Mouse (Mus musculus): ENCODE measurements around the gene Vps33b. TPM values are rescaled to one million over a fixed set of nuclear protein-coding genes. Genes with fewer than 3 reads are reported as not detected.
A peak's percentile ranks its signal among the peaks of the same experiment; 100 is the strongest.

Vps33b gene
- polyA plus RNA-seq, 1 experiment from 2014 or later = 15.1 TPM

DNA sequence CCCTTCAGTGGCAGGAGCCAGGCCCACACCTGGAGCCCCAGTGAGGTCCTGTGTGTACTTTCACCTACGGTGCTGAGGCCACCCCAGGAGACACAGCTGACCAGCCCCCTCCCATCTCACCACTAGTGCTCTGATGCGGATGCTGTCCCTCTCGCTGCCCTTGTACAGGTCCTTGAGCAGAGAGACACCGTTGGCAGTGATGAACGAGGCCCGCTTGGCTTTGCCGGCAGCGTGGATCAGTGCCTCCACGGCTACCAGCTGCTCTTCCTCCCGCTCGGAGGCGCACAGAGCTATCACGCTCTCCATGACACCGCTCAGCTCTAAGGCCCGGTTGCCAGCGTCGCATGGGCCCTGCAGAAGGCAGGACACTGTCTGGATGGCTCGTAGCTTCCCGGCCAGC is 62.0 kb downstream of the Vps33b start:
- Histone ChIP-seq H3K27ac (ENCODE audit: low read depth, low read length) (no peak overlapping the region), H3K9ac (ENCODE audit: low read length) (no peak overlapping the region), H3K9me3 (ENCODE audit: control insufficient read depth, low read length) (no peaks in the 10 kb centered on the region), H3K4me1 (ENCODE audit: control insufficient read depth, insufficient read depth, low read length) (no peaks in the 10 kb centered on the region), H3K4me2 (ENCODE audit: low read depth) (no peak overlapping the region), H3K36me3 (ENCODE audit: control insufficient read depth, insufficient read depth, low read length) (peaks cover 51% of the 10 kb centered on the region), H3K27me3 (ENCODE audit: control insufficient read depth, insufficient read depth, low read length) (no peaks in the 10 kb centered on the region), H3K4me3 (ENCODE audit: low read depth, low read length) (no peak overlapping the region)
- WGBS = 95% methylated on average over 19 of the region's 19 CpGs
- ATAC-seq (ENCODE audit: insufficient read depth, low FRiP score, low TSS enrichment) (no peak), DNase-seq (ENCODE audit: low spot score) (no peak)

DNA sequence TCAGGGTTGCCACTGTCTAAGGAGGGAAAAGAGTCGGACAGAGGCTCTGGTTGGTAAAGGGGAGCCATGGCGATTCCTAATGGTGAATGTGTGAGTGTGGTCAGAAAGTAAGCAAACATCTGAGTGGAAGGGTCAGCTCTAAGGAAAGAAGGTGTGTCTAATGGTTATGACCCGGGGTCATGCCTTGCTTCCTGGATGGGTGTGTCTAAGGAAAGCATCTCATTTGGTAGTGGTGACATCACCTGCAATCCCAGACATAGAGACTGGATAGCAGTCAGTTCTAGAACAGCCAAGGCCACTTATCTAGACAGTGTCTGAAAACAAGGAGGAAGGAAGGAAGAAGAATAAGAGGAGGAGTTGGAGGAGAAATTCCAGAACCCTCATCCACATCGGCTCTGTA is 65.4 kb downstream of the Vps33b start:
- H3K27me3 ChIP-seq (ENCODE audit: control insufficient read depth, insufficient read depth, low read length) = no peaks in the 10 kb centered on the region
- peaks cover 41% of the 10 kb centered on the region for H3K36me3 ChIP-seq (ENCODE audit: control insufficient read depth, insufficient read depth, low read length)
- ATAC-seq (ENCODE audit: insufficient read depth, low FRiP score, low TSS enrichment) = no peak
- peaks cover 6% of the 10 kb centered on the region for H3K4me1 ChIP-seq (ENCODE audit: control insufficient read depth, insufficient read depth, low read length)
- WGBS = 90% methylated on average over 4 of the region's 4 CpGs
- H3K9ac ChIP-seq (ENCODE audit: low read length) = no peak overlapping the region
- DNase-seq (ENCODE audit: low spot score) = no peak
- H3K4me3 ChIP-seq (ENCODE audit: low read depth, low read length) = no peak overlapping the region
- H3K27ac ChIP-seq (ENCODE audit: low read depth, low read length) = no peak overlapping the region
- H3K4me2 ChIP-seq (ENCODE audit: low read depth) = no peak overlapping the region
- H3K9me3 ChIP-seq (ENCODE audit: control insufficient read depth, low read length) = no peaks in the 10 kb centered on the region

DNA sequence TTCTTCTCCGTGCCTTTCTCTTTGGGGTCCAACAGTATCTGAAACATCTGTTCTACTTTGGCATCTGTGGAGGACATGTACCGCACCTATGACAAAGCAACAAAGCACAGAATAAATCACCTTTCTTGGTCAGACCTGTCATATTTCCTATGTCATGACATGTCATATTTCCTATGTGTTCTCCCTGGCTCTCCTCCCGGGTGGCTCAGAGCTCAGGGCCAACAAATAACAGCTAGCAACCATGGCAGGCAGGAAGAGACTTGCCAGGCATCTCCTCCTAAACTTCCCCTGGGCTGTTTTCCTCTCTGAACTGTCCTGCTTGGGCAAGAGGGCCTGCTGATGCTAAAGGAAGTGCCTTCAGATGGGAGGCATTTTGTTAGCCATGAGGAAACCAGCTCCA is 67.5 kb downstream of the Vps33b start:
- Histone ChIP-seq H3K27ac (ENCODE audit: low read depth, low read length) (no peak overlapping the region), H3K36me3 (ENCODE audit: control insufficient read depth, insufficient read depth, low read length) (peaks cover 35% of the 10 kb centered on the region), H3K27me3 (ENCODE audit: control insufficient read depth, insufficient read depth, low read length) (no peaks in the 10 kb centered on the region), H3K4me3 (ENCODE audit: low read depth, low read length) (no peak overlapping the region), H3K4me1 (ENCODE audit: control insufficient read depth, insufficient read depth, low read length) (peaks cover 8% of the 10 kb centered on the region), H3K9ac (ENCODE audit: low read length) (no peak overlapping the region), H3K9me3 (ENCODE audit: control insufficient read depth, low read length) (no peaks in the 10 kb centered on the region), H3K4me2 (ENCODE audit: low read depth) (no peak overlapping the region)
- 93% methylated on average over 3 of the region's 3 CpGs for WGBS
- ATAC-seq (ENCODE audit: insufficient read depth, low FRiP score, low TSS enrichment) = no peak
- DNase-seq (ENCODE audit: low spot score) = no peak

DNA sequence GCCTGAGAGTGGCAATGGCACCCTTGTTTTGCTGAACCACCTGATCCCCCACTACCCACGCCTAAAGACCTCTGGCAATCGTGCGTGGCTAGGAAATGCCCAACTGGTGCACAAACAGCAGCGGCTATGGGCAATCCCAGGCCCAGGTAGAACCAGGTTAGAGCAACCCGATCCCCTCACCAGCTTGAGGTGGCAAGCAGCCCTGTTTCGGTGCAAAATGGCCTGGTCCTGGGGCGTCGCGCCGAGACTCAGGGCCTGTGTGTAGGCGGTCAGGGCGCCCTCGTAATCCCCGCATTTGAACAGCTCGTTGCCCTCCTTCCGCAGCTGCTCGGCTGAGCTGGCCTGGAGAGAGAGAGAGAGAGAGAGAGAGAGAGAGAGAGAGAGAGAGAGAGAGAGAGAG is 69.9 kb downstream of the Vps33b start:
- DNase-seq (ENCODE audit: low spot score) = peak; percentile 30
- 10% methylated on average over 15 of the region's 17 CpGs for WGBS
- H3K4me1 ChIP-seq (ENCODE audit: control insufficient read depth, insufficient read depth, low read length) = peaks cover 15% of the 10 kb centered on the region
- H3K27ac ChIP-seq (ENCODE audit: low read depth, low read length) = peak overlapping the region; percentile 34; the same call in 1 of the 2 replicates
- H3K27me3 ChIP-seq (ENCODE audit: control insufficient read depth, insufficient read depth, low read length) = no peaks in the 10 kb centered on the region
- H3K4me2 ChIP-seq (ENCODE audit: low read depth) = peak overlapping the region; percentile 87
- no peak for ATAC-seq (ENCODE audit: insufficient read depth, low FRiP score, low TSS enrichment)
- peaks cover 19% of the 10 kb centered on the region for H3K36me3 ChIP-seq (ENCODE audit: control insufficient read depth, insufficient read depth, low read length)
- peak overlapping the region; percentile 59 for H3K4me3 ChIP-seq (ENCODE audit: low read depth, low read length)
- peak overlapping the region; percentile 69 for H3K9ac ChIP-seq (ENCODE audit: low read length)
- no peaks in the 10 kb centered on the region for H3K9me3 ChIP-seq (ENCODE audit: control insufficient read depth, low read length)

DNA sequence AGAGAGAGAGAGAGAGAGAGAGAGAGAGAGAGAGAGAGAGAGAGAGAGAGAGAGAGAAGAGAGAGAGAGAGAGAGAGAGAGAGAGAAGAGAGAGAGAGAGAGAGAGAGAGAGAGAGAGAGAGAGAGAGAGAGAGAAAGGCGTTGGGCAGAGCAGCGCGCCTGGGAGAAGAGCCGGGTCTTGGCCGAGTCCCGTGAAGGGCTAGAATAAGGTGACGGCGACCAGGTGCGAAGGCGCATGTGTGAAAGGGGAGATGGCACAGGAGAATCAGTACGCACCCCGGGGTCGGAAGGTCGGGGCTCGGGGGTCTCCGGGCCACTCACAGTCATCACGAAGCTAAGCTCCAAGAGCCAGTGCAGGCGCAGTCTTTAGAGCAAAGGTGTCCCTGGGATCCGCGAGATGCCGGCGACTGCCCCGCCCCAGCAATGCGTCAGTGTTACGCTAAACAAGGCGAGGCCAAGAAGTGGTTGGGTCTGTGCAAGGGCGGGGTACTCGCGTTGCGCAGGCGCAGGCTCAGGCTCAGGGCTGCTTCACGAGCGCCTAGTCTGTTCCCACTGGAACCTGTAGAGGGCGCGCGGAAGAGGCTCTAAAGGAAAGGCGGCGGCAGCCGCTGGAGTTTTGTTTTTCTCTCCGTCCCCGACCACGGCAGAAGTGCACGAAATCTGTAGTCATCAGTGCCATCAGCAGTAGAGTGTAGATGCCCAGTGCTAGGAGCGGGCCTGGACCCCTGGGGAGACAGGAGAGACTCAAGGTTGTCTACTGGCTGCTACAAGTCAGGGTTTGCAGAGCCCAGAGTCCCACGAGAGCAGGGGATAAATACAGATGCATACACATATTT is 70.6 kb downstream of the Vps33b start:
- Histone ChIP-seq H3K9ac (ENCODE audit: low read length) (peak overlapping the region; percentile 72), H3K4me1 (ENCODE audit: control insufficient read depth, insufficient read depth, low read length) (peaks cover 15% of the 10 kb centered on the region), H3K27me3 (ENCODE audit: control insufficient read depth, insufficient read depth, low read length) (no peaks in the 10 kb centered on the region), H3K4me3 (ENCODE audit: low read depth, low read length) (peak overlapping the region; percentile 59), H3K4me2 (ENCODE audit: low read depth) (peak overlapping the region; percentile 87), H3K36me3 (ENCODE audit: control insufficient read depth, insufficient read depth, low read length) (peaks cover 14% of the 10 kb centered on the region), H3K9me3 (ENCODE audit: control insufficient read depth, low read length) (no peaks in the 10 kb centered on the region), H3K27ac (ENCODE audit: low read depth, low read length) (peak overlapping the region; percentile 82)
- peak; percentile 96 for DNase-seq (ENCODE audit: low spot score)
- peak; percentile 91 for ATAC-seq (ENCODE audit: insufficient read depth, low FRiP score, low TSS enrichment)
- under 1% methylated on average over 45 of the region's 45 CpGs for WGBS

DNA sequence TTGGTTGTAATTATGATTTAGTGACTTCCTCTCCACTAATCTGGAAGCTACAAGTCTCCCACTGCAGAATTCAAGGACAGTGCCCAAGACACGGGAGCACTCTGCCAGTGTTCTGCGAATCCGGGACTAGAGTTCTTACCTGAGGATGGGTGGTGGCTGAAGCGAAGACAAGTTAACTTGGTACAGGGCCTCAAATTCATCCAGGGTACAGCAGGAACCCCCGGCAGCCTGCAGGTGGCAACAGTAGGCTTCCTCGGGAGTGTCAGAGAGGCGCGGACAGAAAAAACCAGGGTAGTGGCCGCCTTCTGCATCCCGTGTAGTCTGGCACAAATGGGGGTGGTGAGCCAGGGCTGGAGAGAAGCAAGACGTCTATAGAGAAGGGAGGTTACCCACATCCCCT is 71.3 kb downstream of the Vps33b start, which contains the start of gene Unc45a:
Gene Unc45a, minus strand, starts transcription at position 213 of the 400 bp plus-strand sequence.
- Histone ChIP-seq H3K9me3 (ENCODE audit: control insufficient read depth, low read length) (no peaks in the 10 kb centered on the region), H3K9ac (ENCODE audit: low read length) (peak within 1 kb of the TSS; percentile 72), H3K27me3 (ENCODE audit: control insufficient read depth, insufficient read depth, low read length) (no peaks in the 10 kb centered on the region), H3K4me1 (ENCODE audit: control insufficient read depth, insufficient read depth, low read length) (peaks cover 15% of the 10 kb centered on the region), H3K4me2 (ENCODE audit: low read depth) (peak within 1 kb of the TSS; percentile 87), H3K27ac (ENCODE audit: low read depth, low read length) (peak within 1 kb of the TSS; percentile 82), H3K4me3 (ENCODE audit: low read depth, low read length) (peak within 1 kb of the TSS; percentile 59), H3K36me3 (ENCODE audit: control insufficient read depth, insufficient read depth, low read length) (peaks cover 12% of the 10 kb centered on the region)
- DNase-seq (ENCODE audit: low spot score) (peak; percentile 78), ATAC-seq (ENCODE audit: insufficient read depth, low FRiP score, low TSS enrichment) (peak; percentile 48; the same call in 1 of the 2 replicates)
- WGBS = 4% methylated on average over 11 of the region's 11 CpGs

Other genes starting within 250 kb of the Vps33b start
- gene Zfp710, start 244.8 kb upstream of the Vps33b start, polyA plus RNA-seq (2014; fragmentation: Nextera tagmentation; extraction: Ambion mirVana) = 21.9 and 24.8 TPM in 2 replicates
- gene Idh2, start 154.3 kb upstream of the Vps33b start, polyA plus RNA-seq (2014; fragmentation: Nextera tagmentation; extraction: Ambion mirVana) = 371 and 381 TPM in 2 replicates
- 10.5 and 12.1 TPM in 2 replicates for gene Sema4b, start 82.8 kb upstream of the Vps33b start, polyA plus RNA-seq (2014; fragmentation: Nextera tagmentation; extraction: Ambion mirVana)
- gene Cib1, start 36.8 kb upstream of the Vps33b start, polyA plus RNA-seq (2014; fragmentation: Nextera tagmentation; extraction: Ambion mirVana) = 53.2 and 65.5 TPM in 2 replicates
- gene Gdpgp1, start 36.8 kb upstream of the Vps33b start, polyA plus RNA-seq (2014; fragmentation: Nextera tagmentation; extraction: Ambion mirVana) = 4.5 and 4.9 TPM in 2 replicates
- 1.3 and 2.1 TPM in 2 replicates for gene Ttll13, start 23.3 kb upstream of the Vps33b start, polyA plus RNA-seq (2014; fragmentation: Nextera tagmentation; extraction: Ambion mirVana)
- 42.9 and 43.3 TPM in 2 replicates for gene Ngrn, start 8.4 kb upstream of the Vps33b start, polyA plus RNA-seq (2014; fragmentation: Nextera tagmentation; extraction: Ambion mirVana)
- gene Prc1, start 24.8 kb downstream of the Vps33b start, polyA plus RNA-seq (2014; fragmentation: Nextera tagmentation; extraction: Ambion mirVana) = 179 and 183 TPM in 2 replicates
- gene Rccd1, start 54.8 kb downstream of the Vps33b start, polyA plus RNA-seq (2014; fragmentation: Nextera tagmentation; extraction: Ambion mirVana) = 12.0 and 12.8 TPM in 2 replicates
- 36.2 and 36.8 TPM in 2 replicates for gene Unc45a, start 71.4 kb downstream of the Vps33b start, polyA plus RNA-seq (2014; fragmentation: Nextera tagmentation; extraction: Ambion mirVana)
- 22.1 and 26.3 TPM in 2 replicates for gene Hddc3, start 73.5 kb downstream of the Vps33b start, polyA plus RNA-seq (2014; fragmentation: Nextera tagmentation; extraction: Ambion mirVana)
- 9.7 and 11.2 TPM in 2 replicates for gene Man2a2, start 101.7 kb downstream of the Vps33b start, polyA plus RNA-seq (2014; fragmentation: Nextera tagmentation; extraction: Ambion mirVana)
- gene Fes, start 118.3 kb downstream of the Vps33b start, polyA plus RNA-seq (2014; fragmentation: Nextera tagmentation; extraction: Ambion mirVana) = 7.1 and 7.7 TPM in 2 replicates
- 4.9 and 5.8 TPM in 2 replicates for gene Furin, start 135.8 kb downstream of the Vps33b start, polyA plus RNA-seq (2014; fragmentation: Nextera tagmentation; extraction: Ambion mirVana)

Data from neural tube, embryonic 11.5 days (tissue).